Mouse (Mus musculus) CD4-positive, CD25-positive, alpha-beta regulatory T cell (primary cell): ENCODE data around the gene 1600015I10Rik. TPM values are rescaled to one million over a fixed set of nuclear protein-coding genes. Genes with fewer than 3 reads are reported as not detected.

Source experiments
- polyA plus RNA-seq: library from polyadenylated mRNA; unstranded; fragments of 100-300 nt; shearing (Covaris generic); gene quantifications from one replicate; pipeline ENCODE4 v1.2.1, GENCODE M21; 2017

Gene 1600015I10Rik
- polyA plus RNA-seq: not detected

DNA sequence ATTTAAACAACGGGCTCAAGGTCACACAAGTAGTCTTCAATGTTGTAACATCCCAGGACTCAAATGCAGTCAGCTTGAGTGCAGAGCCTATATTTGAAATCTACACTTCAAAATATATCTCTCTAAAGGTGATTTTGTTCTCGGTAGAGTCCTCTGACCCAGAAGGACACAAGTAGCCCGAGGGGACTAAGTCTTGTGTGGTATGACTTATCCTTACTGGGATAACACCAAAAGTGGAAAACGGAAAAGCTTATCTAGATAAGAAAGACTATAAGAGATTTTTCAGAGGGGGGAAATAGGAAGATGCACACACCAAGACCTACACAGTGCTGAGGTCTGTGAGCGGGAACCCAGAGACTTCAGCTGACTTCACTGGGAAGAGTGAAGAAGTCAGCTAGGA, at the start of gene 1600015I10Rik:
TSS of gene 1600015I10Rik (plus strand) at position 301 of the 400 bp plus-strand sequence.

DNA sequence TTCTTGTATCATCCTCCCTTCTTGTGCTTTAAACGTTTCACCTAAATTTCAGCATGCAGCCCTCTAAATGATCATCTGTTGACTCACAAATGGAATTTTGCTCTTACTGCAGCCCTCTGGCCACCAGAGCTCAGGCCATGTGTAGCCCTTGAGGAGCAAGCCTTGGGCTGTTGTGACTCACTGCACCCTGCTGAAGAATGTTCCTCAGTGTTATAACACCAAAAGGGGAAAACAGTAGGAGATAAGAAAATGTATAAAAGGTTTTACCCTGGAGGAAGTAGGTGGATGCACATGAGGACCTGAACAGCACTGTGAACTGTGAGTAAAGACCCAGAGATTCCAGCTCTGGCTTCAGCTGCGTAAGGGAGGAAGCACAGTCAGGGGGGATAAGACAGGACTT, 45.0 kb downstream of the 1600015I10Rik start, which contains the start of gene Doxl2:
TSS of gene Doxl2 (plus strand) at position 301 of the 400 bp plus-strand sequence.

Other genes with a start within 250 kb of the 1600015I10Rik start
- 1,429 TPM for gene Gimap4, start 245.3 kb upstream of the 1600015I10Rik start, polyA plus RNA-seq
- gene Gimap6, start 221.7 kb upstream of the 1600015I10Rik start, polyA plus RNA-seq: 921 TPM
- gene Gm28053, start 211.3 kb upstream of the 1600015I10Rik start, polyA plus RNA-seq: 25.5 TPM
- 299 TPM for gene Gimap7, start 211.3 kb upstream of the 1600015I10Rik start, polyA plus RNA-seq
- gene Gimap1, start 190.8 kb upstream of the 1600015I10Rik start, polyA plus RNA-seq: 563 TPM
- gene Gimap5, start 183.7 kb upstream of the 1600015I10Rik start, polyA plus RNA-seq: 207 TPM
- gene Gimap3, start 159.0 kb upstream of the 1600015I10Rik start, polyA plus RNA-seq: 2,001 TPM
- gene Tmem176a, start 89.0 kb upstream of the 1600015I10Rik start, polyA plus RNA-seq: 5.5 TPM
- gene Tmem176b, start 88.4 kb upstream of the 1600015I10Rik start, polyA plus RNA-seq: 8.6 TPM
- gene Aoc1, start 57.0 kb upstream of the 1600015I10Rik start, polyA plus RNA-seq: not detected
- gene Doxl2, start 45.1 kb downstream of the 1600015I10Rik start, polyA plus RNA-seq: not detected
- gene Svs1, start 57.0 kb downstream of the 1600015I10Rik start, polyA plus RNA-seq: not detected
- 1.2 TPM for gene Gpnmb, start 106.7 kb downstream of the 1600015I10Rik start, polyA plus RNA-seq
- gene Malsu1, start 143.9 kb downstream of the 1600015I10Rik start, polyA plus RNA-seq: 65.2 TPM